In the genomic region with DNA sequence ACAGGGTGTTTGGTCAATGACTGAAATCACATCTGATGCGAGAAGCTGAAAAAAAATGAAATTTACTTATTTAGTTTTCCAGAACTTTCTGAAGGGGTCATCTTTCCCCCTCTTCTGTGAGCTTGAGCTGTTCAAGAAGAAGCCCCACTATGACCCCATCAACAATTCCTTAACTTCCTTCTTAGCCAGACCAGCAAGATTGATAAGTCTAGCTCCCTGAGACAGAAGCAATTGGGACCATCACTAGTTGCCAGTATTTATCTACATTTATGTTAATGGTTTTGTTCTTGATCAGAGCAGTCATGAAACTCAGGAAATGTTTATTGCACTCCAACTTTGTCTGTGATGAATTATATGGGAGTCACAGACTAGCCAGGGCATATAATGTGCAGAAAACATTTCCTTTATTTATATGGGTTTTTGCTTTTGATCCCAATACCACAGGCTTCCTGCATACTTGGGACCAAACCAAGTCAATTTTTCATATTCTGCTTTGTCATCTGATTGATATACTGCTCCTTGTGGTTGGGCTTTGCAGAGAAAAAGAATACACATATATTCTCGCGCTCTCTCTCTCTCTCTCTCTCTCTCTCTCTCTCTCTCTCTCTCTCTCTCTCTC, we compare ENCODE assay signal across 16 mouse cellular contexts.
"Had no signal": no experiment of that assay in that cellular context is flagged by ENCODE, and none has a peak within 500 bp of the region (broad histone marks: within the 10 kb centered on the region; RNA-seq: fewer than 3 reads in every experiment).

No protein-coding gene starts in this region.

- H3K4me2 ChIP-seq: limb, embryonic 13.5 days; neural tube, embryonic 12.5 days had no signal

- H3K4me3 ChIP-seq: limb, embryonic 13.5 days; midbrain, embryonic 10.5 days; myocyte; neural tube, embryonic 12.5 days had no signal

- DNase-seq: kidney, postnatal 10 days; left cerebral cortex, postnatal 4 days; lung, adult 18-20 months; lung, postnatal 36 days; midbrain, embryonic 14.5 days; retina, postnatal 1 day; right cerebral cortex, postnatal 4 days; spleen, adult 18-20 months; thymus, adult 18-20 months; thymus, postnatal 14 days had no signal

- H3K4me1 ChIP-seq: midbrain, embryonic 10.5 days; neural tube, embryonic 12.5 days had no signal

- H3K27ac ChIP-seq: limb, embryonic 13.5 days; liver, embryonic 14.5 days; midbrain, embryonic 10.5 days; neural tube, embryonic 12.5 days had no signal

- H3K36me3 ChIP-seq: limb, embryonic 13.5 days; midbrain, embryonic 10.5 days; neural tube, embryonic 12.5 days had no signal

- H3K9me3 ChIP-seq: limb, embryonic 13.5 days; midbrain, embryonic 10.5 days; neural tube, embryonic 12.5 days had no signal

- H3K9ac ChIP-seq: limb, embryonic 13.5 days; liver, embryonic 14.5 days; neural tube, embryonic 12.5 days had no signal

- ATAC-seq: intestine, embryonic 16.5 days had no signal

- H3K27me3 ChIP-seq: limb, embryonic 13.5 days; neural tube, embryonic 12.5 days had no signal
